Mouse (Mus musculus): ENCODE measurements around the gene Srd5a1.

The Srd5a1 gene

DNA sequence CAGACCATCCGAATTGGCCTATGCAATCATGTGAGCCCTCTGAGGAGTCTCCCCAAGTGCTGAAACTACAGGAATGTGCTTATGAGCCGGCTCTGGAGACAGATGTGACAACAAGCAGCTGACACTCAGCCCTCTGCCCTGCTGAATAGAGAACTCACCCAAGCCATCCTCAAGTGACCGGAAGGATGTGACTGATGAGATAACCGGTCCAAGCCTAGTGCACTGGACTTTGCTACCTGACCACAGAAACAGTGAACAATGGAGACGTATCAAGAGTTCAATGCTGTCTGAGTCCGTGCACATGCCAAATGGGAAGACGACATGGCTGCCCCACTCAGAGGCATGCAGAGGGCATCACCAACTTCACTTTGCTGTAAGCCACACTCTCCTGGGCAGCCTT lies 82.7 kb downstream of the Srd5a1 start:
- TF ChIP-seq GATA4 (IDR thresholded peaks at IDR 0.05; ENCODE audit: insufficient replicate concordance, low read length): no peak

DNA sequence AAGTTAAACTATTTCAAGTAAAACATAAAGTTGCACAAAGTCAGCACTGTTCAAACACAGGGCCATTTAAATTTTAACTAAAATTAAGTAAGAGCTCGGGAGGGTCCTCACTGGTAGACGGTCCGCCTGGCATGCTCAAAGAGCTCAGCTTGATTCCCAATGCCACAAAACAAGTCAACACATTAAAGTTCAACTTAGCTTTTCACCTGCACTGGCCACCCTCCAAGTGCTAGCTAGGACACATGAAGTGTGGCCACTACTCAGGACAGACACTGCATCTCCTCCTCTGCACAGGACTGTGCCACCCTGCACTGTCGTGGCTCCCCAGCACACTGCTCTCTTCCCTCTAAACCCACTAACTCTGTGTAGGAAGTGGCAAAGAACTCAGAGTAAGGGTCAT lies 85.4 kb downstream of the Srd5a1 start:
- no peak for TF ChIP-seq GATA4 (IDR thresholded peaks at IDR 0.05; ENCODE audit: insufficient replicate concordance, low read length)

- TF ChIP-seq GATA4 (IDR thresholded peaks at IDR 0.05; ENCODE audit: insufficient replicate concordance, low read length): no peak
These were observed 87.1 kb downstream of the Srd5a1 start for GRCm38 (mm10) chr13:69524158-69524530.

Data from liver, adult (tissue).